Mouse (Mus musculus): Measurements from ENCODE around the gene Rnf144b. TPM values are rescaled to one million over a fixed set of nuclear protein-coding genes. Genes with fewer than 3 reads are reported as not detected.

The Rnf144b gene
- polyA plus RNA-seq, 1 experiment from 2014 or later, result 1.0 TPM

- Histone ChIP-seq H3K4me1 (peaks cover 15% of the 10 kb centered on the region), H3K27me3 (replicated peaks) (no peaks in the 10 kb centered on the region), H3K4me3 (peak overlapping the region; percentile 95), H3K4me2 (replicated peaks) (peak overlapping the region; percentile 68), H3K9me3 (no peaks in the 10 kb centered on the region), H3K27ac (no peak overlapping the region; the same call in 1 of the 2 replicates), H3K9ac (peak overlapping the region; percentile 90), H3K36me3 (peaks cover 8% of the 10 kb centered on the region)
- under 1% methylated on average over 25 of the region's 25 CpGs for WGBS
- no peak for ATAC-seq (ENCODE audit: low FRiP score, low read depth)
Measured at GRCm38 (mm10) chr13:47104856-47105541, 17.5 kb upstream of the Rnf144b start.

- Histone ChIP-seq H3K36me3 (peaks cover 4% of the 10 kb centered on the region), H3K27ac (peak within 1 kb of the TSS; percentile 99), H3K9ac (peak within 1 kb of the TSS; percentile 90), H3K27me3 (replicated peaks) (no peaks in the 10 kb centered on the region), H3K4me2 (replicated peaks) (peak within 1 kb of the TSS; percentile 68), H3K4me3 (peak within 1 kb of the TSS; percentile 95), H3K9me3 (no peaks in the 10 kb centered on the region), H3K4me1 (peaks cover 15% of the 10 kb centered on the region)
- peak; percentile 93 for ATAC-seq (ENCODE audit: low FRiP score, low read depth)
- WGBS, result under 1% methylated on average over 108 of the region's 129 CpGs
Measured at GRCm38 (mm10) chr13:47105711-47106579, 16.5 kb upstream of the Rnf144b start, which contains the start of gene Dek. Gene Dek, minus strand, starts transcription at chr13:47106201.

DNA sequence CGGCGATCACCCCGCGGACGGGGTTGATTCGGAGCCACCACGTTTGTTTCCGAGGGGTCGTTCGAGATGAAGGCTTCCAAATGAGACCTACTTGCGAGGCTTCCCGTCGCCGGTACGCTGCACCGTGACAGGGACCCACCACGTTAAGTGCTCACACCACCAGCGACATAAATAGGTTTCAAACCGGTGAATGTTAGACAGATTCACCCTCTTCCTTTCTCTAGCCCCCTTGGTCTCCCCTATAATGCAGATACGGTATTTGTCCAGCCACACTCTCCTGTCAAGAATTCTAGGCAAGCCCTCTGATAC is 15.9 kb upstream of the Rnf144b start:
- 0% methylated on average over 20 of the region's 20 CpGs for WGBS
- peaks cover 15% of the 10 kb centered on the region for H3K4me1 ChIP-seq
- H3K9me3 ChIP-seq, result no peaks in the 10 kb centered on the region
- H3K27ac ChIP-seq, result no peak overlapping the region
- no peaks in the 10 kb centered on the region for H3K36me3 ChIP-seq
- H3K4me3 ChIP-seq, result peak overlapping the region; percentile 95
- peak overlapping the region; percentile 90 for H3K9ac ChIP-seq
- peak overlapping the region; percentile 68 for H3K4me2 ChIP-seq (replicated peaks)
- ATAC-seq (ENCODE audit: low FRiP score, low read depth), result peak; percentile 38
- no peaks in the 10 kb centered on the region for H3K27me3 ChIP-seq (replicated peaks)

DNA sequence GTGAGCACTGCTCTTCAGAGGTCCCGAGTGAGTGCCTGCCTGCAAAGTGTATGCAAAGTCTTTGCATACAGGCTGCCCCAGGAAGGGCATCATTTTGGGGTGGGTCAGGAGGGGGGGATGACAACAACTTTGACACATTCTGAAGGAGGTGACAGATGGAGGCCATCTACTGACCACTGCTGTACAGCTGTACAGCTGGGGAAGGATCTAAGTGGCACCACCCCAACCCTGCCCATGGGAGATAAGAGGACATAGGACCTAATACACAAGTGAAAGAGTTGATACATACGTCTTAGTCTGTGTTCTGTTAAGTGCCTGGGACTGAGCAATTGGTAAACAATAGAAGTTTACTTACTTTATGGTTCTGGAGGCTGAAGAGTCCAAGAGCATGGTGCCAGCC is 13.2 kb upstream of the Rnf144b start:
- peaks cover 2% of the 10 kb centered on the region for H3K4me1 ChIP-seq
- H3K36me3 ChIP-seq, result no peaks in the 10 kb centered on the region
- 77% methylated on average over 2 of the region's 2 CpGs for WGBS
- H3K27ac ChIP-seq, result no peak overlapping the region
- H3K27me3 ChIP-seq (replicated peaks), result no peaks in the 10 kb centered on the region
- no peak overlapping the region for H3K4me2 ChIP-seq (replicated peaks)
- H3K4me3 ChIP-seq, result no peak overlapping the region
- no peak for ATAC-seq (ENCODE audit: low FRiP score, low read depth)
- H3K9me3 ChIP-seq, result no peaks in the 10 kb centered on the region
- H3K9ac ChIP-seq, result no peak overlapping the region

GRCm38 (mm10) chr13:47111185-47111584 is 11.3 kb upstream of the Rnf144b start:
- H3K4me1 ChIP-seq, result no peaks in the 10 kb centered on the region
- no peak for ATAC-seq (ENCODE audit: low FRiP score, low read depth)
- no peak overlapping the region for H3K9ac ChIP-seq
- 93% methylated on average over 3 of the region's 3 CpGs for WGBS
- no peaks in the 10 kb centered on the region for H3K36me3 ChIP-seq
- no peaks in the 10 kb centered on the region for H3K9me3 ChIP-seq
- H3K27ac ChIP-seq, result no peak overlapping the region
- H3K27me3 ChIP-seq (replicated peaks), result no peaks in the 10 kb centered on the region
- H3K4me2 ChIP-seq (replicated peaks), result no peak overlapping the region
- H3K4me3 ChIP-seq, result no peak overlapping the region

GRCm38 (mm10) chr13:47112056-47112455 is 10.4 kb upstream of the Rnf144b start:
- Histone ChIP-seq H3K27ac (no peak overlapping the region), H3K4me3 (no peak overlapping the region), H3K9me3 (no peaks in the 10 kb centered on the region), H3K36me3 (no peaks in the 10 kb centered on the region), H3K4me1 (no peaks in the 10 kb centered on the region), H3K9ac (no peak overlapping the region), H3K27me3 (replicated peaks) (no peaks in the 10 kb centered on the region), H3K4me2 (replicated peaks) (no peak overlapping the region)
- no peak for ATAC-seq (ENCODE audit: low FRiP score, low read depth)
- WGBS, result 87% methylated on average over 3 of the region's 3 CpGs

DNA sequence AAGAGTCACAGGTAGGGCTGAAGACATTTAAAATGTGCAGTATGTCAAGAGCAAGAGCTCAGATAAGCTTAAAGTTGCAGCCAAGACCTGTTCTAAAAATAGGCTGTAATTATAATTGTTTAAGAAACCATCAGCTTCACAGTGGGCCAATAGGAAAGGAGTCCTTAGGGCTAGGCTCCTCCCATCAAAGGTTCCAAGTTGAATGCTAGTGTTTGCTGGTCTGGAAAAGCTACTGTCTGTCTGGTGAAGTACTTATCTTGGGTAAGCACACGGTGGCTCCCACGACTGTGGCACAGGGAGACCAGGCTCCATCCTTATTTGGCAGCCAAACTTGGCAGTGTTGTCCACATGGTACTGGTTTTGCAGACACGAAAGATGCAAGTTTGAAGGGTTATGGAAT is 9.5 kb upstream of the Rnf144b start:
- WGBS, result 71% methylated on average over 3 of the region's 3 CpGs
- H3K4me3 ChIP-seq, result no peak overlapping the region
- no peaks in the 10 kb centered on the region for H3K9me3 ChIP-seq
- no peak overlapping the region for H3K4me2 ChIP-seq (replicated peaks)
- H3K27ac ChIP-seq, result no peak overlapping the region
- no peaks in the 10 kb centered on the region for H3K36me3 ChIP-seq
- ATAC-seq (ENCODE audit: low FRiP score, low read depth), result no peak
- no peaks in the 10 kb centered on the region for H3K4me1 ChIP-seq
- H3K9ac ChIP-seq, result no peak overlapping the region
- no peaks in the 10 kb centered on the region for H3K27me3 ChIP-seq (replicated peaks)

DNA sequence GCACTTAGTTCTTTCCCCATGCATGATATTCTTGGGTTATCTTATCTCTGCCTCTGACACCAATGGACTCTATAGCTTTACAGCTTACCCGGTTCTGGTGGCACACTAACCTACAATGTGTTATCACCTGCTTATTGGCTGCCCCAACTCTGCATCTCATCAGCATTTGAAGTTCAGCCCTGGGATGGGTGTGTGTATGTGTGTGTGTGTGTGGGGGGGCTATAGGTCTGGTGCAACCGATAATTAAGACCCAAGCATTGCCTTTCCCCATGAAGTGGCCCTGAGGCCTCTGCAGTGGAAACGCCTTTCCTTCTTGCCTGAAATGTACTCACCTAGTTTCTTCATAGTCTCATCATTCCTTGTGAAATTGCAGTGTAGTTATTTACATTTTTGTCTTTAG is 6.5 kb upstream of the Rnf144b start:
- H3K36me3 ChIP-seq, result no peaks in the 10 kb centered on the region
- 91% methylated on average over 3 of the region's 3 CpGs for WGBS
- no peaks in the 10 kb centered on the region for H3K4me1 ChIP-seq
- no peak overlapping the region for H3K4me3 ChIP-seq
- H3K9me3 ChIP-seq, result no peaks in the 10 kb centered on the region
- H3K27ac ChIP-seq, result no peak overlapping the region
- no peak overlapping the region for H3K4me2 ChIP-seq (replicated peaks)
- no peak overlapping the region for H3K9ac ChIP-seq
- no peaks in the 10 kb centered on the region for H3K27me3 ChIP-seq (replicated peaks)
- no peak for ATAC-seq (ENCODE audit: low FRiP score, low read depth)

DNA sequence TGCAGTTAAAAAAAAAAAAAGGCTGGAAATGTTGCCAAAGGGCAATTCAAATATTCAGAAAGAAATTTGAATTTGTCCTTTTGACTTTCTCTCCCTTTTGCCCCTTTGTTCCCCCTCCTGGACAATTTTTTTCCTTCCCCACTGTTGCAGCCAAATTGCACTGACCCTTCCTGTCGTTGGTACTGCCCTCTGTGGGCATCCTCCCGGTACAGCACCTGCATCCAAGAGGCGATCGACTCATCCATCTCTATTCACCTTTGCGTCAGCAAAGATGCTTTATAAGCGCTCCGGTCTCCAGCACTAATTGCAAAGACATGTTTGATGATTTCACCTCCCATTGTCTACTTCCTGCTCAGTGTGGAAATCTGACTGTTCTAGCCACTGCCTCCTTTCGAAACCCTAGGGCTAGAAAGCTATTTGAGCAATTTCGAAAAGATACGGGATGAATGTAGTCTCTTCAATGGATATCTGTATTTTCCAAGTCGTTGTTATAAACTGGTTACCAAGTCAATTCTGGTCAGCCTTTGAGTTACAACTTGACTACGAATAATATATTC is 1.0 kb upstream of the Rnf144b start:
- Histone ChIP-seq H3K4me1 (peaks cover 15% of the 10 kb centered on the region), H3K27me3 (replicated peaks) (peaks cover 16% of the 10 kb centered on the region), H3K4me2 (replicated peaks) (peak overlapping the region; percentile 99; the same call in 1 of the 2 replicates), H3K9me3 (no peaks in the 10 kb centered on the region), H3K27ac (no peak overlapping the region), H3K4me3 (no peak overlapping the region), H3K9ac (no peak overlapping the region), H3K36me3 (no peaks in the 10 kb centered on the region)
- 38% methylated on average over 12 of the region's 12 CpGs for WGBS
- ATAC-seq (ENCODE audit: low FRiP score, low read depth), result no peak

GRCm38 (mm10) chr13:47124449-47124848 is 2.0 kb downstream of the Rnf144b start:
- no peak overlapping the region for H3K4me3 ChIP-seq
- no peaks in the 10 kb centered on the region for H3K9me3 ChIP-seq
- no peak for ATAC-seq (ENCODE audit: low FRiP score, low read depth)
- peaks cover 16% of the 10 kb centered on the region for H3K27me3 ChIP-seq (replicated peaks)
- no peak overlapping the region for H3K27ac ChIP-seq
- H3K4me2 ChIP-seq (replicated peaks), result no peak overlapping the region
- H3K9ac ChIP-seq, result no peak overlapping the region
- H3K4me1 ChIP-seq, result peaks cover 15% of the 10 kb centered on the region
- 51% methylated on average over 3 of the region's 3 CpGs for WGBS
- no peaks in the 10 kb centered on the region for H3K36me3 ChIP-seq

DNA sequence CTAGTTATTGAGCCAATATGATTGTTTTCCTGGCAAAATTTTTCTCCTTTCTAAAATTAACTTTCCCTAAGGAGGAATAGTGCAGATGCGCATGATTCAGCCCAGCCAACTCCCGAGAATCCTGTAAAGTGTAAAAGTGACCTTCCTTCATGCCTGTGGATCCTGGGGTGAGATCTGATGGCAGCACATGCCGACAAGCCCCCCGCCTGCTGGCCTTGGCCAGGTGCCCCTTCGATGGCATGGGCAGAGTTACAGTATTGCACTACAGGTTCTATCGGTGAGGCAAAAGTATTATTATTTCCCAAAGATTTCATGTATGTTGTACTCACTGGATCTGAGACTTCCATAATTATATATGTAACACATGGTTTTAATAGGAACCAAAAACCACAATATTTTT is 2.5 kb downstream of the Rnf144b start:
- ATAC-seq (ENCODE audit: low FRiP score, low read depth), result no peak
- Histone ChIP-seq H3K9me3 (no peaks in the 10 kb centered on the region), H3K4me1 (peaks cover 15% of the 10 kb centered on the region), H3K4me2 (replicated peaks) (no peak overlapping the region), H3K4me3 (no peak overlapping the region), H3K9ac (no peak overlapping the region), H3K27ac (no peak overlapping the region), H3K36me3 (no peaks in the 10 kb centered on the region), H3K27me3 (replicated peaks) (peaks cover 16% of the 10 kb centered on the region)
- 88% methylated on average over 6 of the region's 6 CpGs for WGBS

- no peak overlapping the region for H3K4me2 ChIP-seq (replicated peaks)
- no peak for ATAC-seq (ENCODE audit: low FRiP score, low read depth)
- H3K9ac ChIP-seq, result no peak overlapping the region
- H3K36me3 ChIP-seq, result no peaks in the 10 kb centered on the region
- no peak overlapping the region for H3K4me3 ChIP-seq
- H3K4me1 ChIP-seq, result peaks cover 15% of the 10 kb centered on the region
- no peaks in the 10 kb centered on the region for H3K9me3 ChIP-seq
- no peak overlapping the region for H3K27ac ChIP-seq
- H3K27me3 ChIP-seq (replicated peaks), result peaks cover 16% of the 10 kb centered on the region
- WGBS, result 76% methylated on average over 5 of the region's 5 CpGs
Measured at GRCm38 (mm10) chr13:47125595-47125994, 3.1 kb downstream of the Rnf144b start.

Data from neural tube, embryonic 12.5 days (tissue).